Mouse (Mus musculus) heart, embryonic 14.5 days (tissue): ENCODE measurements at regions not wholly inside any gene's neighbourhood (a gene's known extent, or its start where the extent isn't known, plus 50 kb on each side); places are given as distances from the start of the nearest gene placed in this dataset.

ENCODE experiments used
- ATAC-seq: fragments of 200-750 bp; cut with Nextera tagmentation; 2 replicates; pipeline ENCODE4 v1.8.0; 2017; ENCODE audit warnings: low read depth, moderate TSS enrichment; ENCODE audit not compliant: insufficient number of reproducible peaks, insufficient read depth, low FRiP score
- H3K27ac ChIP-seq, 2 experiments: fragments of 200-500 bp in 1 of 2; fragments of 300-500 bp in 1 of 2; sonication (generic) in 1 of 2; replicated peaks in 1 of 2; 2 replicates each; pipeline ENCODE4 v1.5.1; 2012 to 2014; ENCODE audit warnings: low read depth in 2 of 2, low read length in 2 of 2, control low read depth in 1 of 2, mild to moderate bottlenecking in 1 of 2, mixed read lengths in 1 of 2; ENCODE audit not compliant: control insufficient read depth in 1 of 2, insufficient read depth in 1 of 2
- H3K27me3 ChIP-seq: fragments of 300-500 bp; sonication (generic); 2 replicates; pipeline ENCODE4 v1.6.1; 2014; ENCODE audit warnings: mild to moderate bottlenecking, low read length, control low read depth; ENCODE audit not compliant: control insufficient read depth, insufficient read depth
- H3K36me3 ChIP-seq: fragments of 300-500 bp; sonication (generic); 2 replicates; pipeline ENCODE4 v1.6.1; 2014; ENCODE audit warnings: mild to moderate bottlenecking, control low read depth, low read length, mixed read lengths; ENCODE audit not compliant: control insufficient read depth, insufficient read depth
- H3K4me1 ChIP-seq, 2 experiments: fragments of 200-500 bp in 1 of 2; fragments of 300-500 bp in 1 of 2; sonication (generic) in 1 of 2; 2 replicates each; pipeline ENCODE4 v1.6.1; 2012 to 2014; ENCODE audit warnings: low read length in 2 of 2, control low read depth in 1 of 2, mixed read lengths in 1 of 2; ENCODE audit not compliant: control insufficient read depth in 2 of 2, insufficient read depth in 2 of 2
- H3K4me2 ChIP-seq: fragments of 300-500 bp; sonication (generic); 2 replicates; pipeline ENCODE4 v1.6.1; 2014; ENCODE audit warnings: mild to moderate bottlenecking, low read length
- H3K4me3 ChIP-seq, 2 experiments: fragments of 200-500 bp in 1 of 2; fragments of 300-500 bp in 1 of 2; sonication (generic) in 1 of 2; 2 replicates each; pipeline ENCODE4 v1.5.1; 2012 to 2014; ENCODE audit warnings: low read length in 2 of 2, mild to moderate bottlenecking in 2 of 2, control low read depth in 1 of 2, low read depth in 1 of 2, moderate library complexity in 1 of 2; ENCODE audit not compliant: control insufficient read depth in 1 of 2, insufficient read depth in 1 of 2
- H3K9ac ChIP-seq: fragments of 300-500 bp; sonication (generic); 2 replicates; pipeline ENCODE4 v1.6.1; 2014; ENCODE audit warnings: mild to moderate bottlenecking, low read length
- H3K9me3 ChIP-seq: fragments of 300-500 bp; sonication (generic); 2 replicates; pipeline ENCODE4 v1.6.1; 2016; ENCODE audit warnings: low read length, control low read depth; ENCODE audit not compliant: control insufficient read depth
- WGBS: fragments of 180-500 bp; shearing (Covaris S2); extraction: QIAGEN DNeasy Blood & Tissue Kit; methylation state at CpG from one replicate; pipeline ENCODE4 v1.1.7; 2014; 5-methylcytosine and 5-hydroxymethylcytosine counted together

DNA sequence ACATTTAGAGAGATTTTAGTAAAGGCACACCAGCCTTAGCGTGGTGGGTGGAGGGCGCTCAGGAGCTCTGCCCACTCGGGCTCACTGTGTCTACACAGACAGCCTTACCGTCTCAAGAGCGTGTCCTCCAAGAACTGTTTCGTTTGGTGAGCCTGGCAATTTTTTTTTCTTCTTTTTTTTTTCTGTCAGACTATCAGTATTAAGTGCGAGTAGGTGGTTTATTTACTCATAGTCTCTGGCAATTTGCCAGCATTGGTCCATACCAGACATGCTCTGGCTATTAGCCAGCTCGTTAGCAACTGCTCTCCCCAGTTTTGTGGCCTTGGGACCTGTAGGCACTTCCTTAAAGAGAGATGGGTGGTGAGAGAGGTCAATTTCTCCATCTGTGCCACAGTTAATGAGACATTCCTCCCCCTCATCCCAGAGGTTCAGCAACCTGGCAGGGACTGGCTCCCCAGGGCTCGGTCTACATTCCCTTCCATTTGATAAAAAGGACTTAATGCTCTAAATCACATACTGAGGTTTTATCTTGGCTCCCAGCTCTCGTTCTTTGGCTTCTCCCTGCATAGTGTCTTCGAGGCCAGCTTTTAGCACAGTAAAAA lies 192.9 kb upstream of the Hs6st1 start:
- Histone ChIP-seq H3K9ac (0 out of 2 replicates have a peak overlapping the region, but pooled peaks have one; percentile 16), H3K9me3 (no peaks in the 10 kb centered on the region), H3K4me1 (peaks cover 24 to 28% of the 10 kb centered on the region in 2 experiments), H3K4me2 (no peak overlapping the region), H3K27ac (peak overlapping the region in 1 of 2 experiments; percentile 35; a peak in 2 of 4 replicates), H3K4me3 (no peak overlapping the region), H3K36me3 (no peaks in the 10 kb centered on the region), H3K27me3 (no peaks in the 10 kb centered on the region)
- no peak for ATAC-seq
- 50% methylated on average over 11 of the region's 11 CpGs for WGBS

DNA sequence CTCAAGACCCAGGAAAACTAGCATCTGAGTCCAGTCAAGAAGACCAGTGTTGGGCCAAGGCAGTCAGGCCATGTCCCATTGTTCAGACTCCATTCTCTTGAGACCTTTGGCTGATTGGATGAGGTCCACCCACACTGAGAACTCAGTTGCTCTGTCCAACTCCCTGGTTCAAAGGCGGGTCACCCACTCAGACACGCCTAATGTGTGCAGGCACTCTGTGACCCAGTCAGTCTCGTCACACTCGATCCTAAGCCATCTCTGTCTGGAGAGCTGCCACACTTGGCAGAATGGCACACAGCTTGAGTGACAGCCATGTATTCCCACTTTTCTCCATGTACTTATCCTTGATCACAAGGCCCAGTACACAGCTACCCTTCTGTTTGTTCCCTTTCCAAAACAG lies 189.8 kb upstream of the Hs6st1 start:
- Histone ChIP-seq H3K9ac (no peak overlapping the region), H3K9me3 (no peaks in the 10 kb centered on the region), H3K36me3 (no peaks in the 10 kb centered on the region), H3K4me2 (no peak overlapping the region), H3K4me3 (no peak overlapping the region), H3K27ac (no peak overlapping the region), H3K27me3 (no peaks in the 10 kb centered on the region), H3K4me1 (peaks cover 24 to 29% of the 10 kb centered on the region in 2 experiments)
- 88% methylated on average over 4 of the region's 4 CpGs for WGBS
- no peak for ATAC-seq

DNA sequence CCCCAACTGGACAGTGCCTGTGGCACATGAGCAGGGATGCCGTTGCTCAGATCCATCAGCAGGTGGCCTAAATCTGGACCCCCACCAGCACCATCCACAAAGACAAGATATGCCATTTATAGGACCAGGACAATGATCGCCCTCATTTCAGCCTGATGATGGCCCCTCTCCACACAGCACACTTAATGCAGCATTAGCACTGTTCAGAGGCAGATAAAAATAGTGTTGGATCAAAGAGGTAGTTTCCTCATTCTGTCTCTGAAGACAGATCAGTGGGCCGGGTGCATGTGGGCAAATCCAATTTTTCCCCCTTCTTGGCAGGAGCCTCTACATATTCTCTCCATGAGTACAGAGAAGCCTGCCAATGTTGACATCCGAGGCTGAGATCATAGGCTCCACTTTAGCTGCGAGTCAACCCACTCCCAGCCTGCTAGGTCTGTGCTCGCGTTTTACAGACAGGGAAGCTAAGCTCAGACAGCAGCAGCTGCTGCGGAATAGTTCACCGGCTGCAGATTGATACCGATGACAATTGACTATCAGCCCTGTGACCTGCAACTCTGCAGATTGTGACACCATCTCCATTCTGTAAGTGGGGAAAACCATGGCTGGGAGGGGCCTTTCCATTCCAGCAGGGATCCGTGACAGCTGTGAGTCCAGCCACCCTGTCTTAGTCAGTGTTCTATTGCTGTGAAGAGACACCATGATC lies 188.7 kb upstream of the Hs6st1 start:
- peaks cover 24 to 29% of the 10 kb centered on the region in 2 experiments for H3K4me1 ChIP-seq
- H3K27ac ChIP-seq, result peak overlapping the region; percentile 74 to 79
- H3K27me3 ChIP-seq, result no peaks in the 10 kb centered on the region
- ATAC-seq, result peak; percentile 70
- peak overlapping the region; percentile 56 for H3K4me2 ChIP-seq
- no peak overlapping the region for H3K9ac ChIP-seq
- H3K36me3 ChIP-seq, result no peaks in the 10 kb centered on the region
- H3K4me3 ChIP-seq, result 0 out of 4 replicates have a peak overlapping the region, but pooled peaks have one; percentile 6 to 14
- H3K9me3 ChIP-seq, result no peaks in the 10 kb centered on the region
- 19% methylated on average over 11 of the region's 11 CpGs for WGBS

DNA sequence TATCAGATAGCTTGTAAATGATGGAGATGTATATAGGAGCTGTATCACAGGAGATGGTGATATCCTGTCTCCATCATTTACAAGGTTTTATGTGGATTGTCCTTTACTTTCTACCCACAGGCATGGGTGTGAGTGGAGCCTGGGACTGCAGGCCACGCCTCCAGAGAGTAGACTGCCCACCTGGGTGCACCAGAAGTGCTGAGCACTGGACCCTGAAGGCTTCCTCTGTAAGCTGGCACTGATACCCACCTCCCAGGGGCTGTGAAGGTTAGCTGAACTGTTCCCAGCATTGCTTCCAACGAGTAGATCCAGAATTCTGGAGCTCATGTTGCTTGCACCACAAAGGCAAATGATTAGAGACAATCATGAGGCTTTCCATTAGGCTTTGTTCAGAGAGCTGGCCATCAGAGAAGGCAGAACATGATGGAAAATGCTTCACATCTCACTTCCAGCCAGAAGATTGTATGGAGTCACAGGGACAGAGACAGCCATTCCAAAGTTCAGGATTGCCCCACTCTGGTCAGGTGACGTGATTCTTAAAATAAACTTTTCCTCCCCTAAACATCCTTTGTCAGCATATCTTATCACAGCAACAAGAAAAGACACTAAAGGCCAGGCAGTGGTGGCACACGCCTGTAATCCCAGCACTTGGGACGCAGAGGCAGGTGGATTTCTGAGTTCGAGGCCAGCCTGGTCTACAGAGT lies 187.5 kb upstream of the Hs6st1 start:
- ATAC-seq, result no peak
- WGBS, result 69% methylated on average over 6 of the region's 6 CpGs

DNA sequence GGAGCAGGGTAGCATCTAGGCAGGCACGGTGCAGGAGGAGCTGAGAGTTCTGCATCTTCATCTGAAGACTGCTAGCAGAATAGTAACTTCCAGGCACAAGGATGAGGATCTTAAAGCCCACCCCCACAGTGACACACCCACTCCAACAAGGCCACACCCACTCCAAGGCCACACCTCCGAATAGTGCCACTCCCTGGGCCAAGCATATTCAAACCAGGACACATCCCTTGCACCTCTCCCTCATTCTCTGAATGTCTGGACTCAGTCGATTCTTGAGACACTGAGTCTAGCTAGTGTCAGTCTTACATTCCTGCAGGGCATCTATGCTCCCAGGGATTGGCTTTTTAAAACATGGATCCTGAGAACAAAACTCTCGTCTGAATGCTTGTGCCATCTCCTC lies 186.7 kb upstream of the Hs6st1 start:
- Histone ChIP-seq H3K9me3 (no peaks in the 10 kb centered on the region), H3K4me3 (no peak overlapping the region), H3K4me1 (peaks cover 13 to 19% of the 10 kb centered on the region in 2 experiments), H3K27me3 (no peaks in the 10 kb centered on the region), H3K4me2 (no peak overlapping the region), H3K36me3 (no peaks in the 10 kb centered on the region), H3K9ac (no peak overlapping the region), H3K27ac (no peak overlapping the region)
- no peak for ATAC-seq
- 81% methylated on average over 4 of the region's 4 CpGs for WGBS

More for the DNA sequence above, 187.5 kb upstream of the Hs6st1 start:
- no peak overlapping the region for H3K4me3 ChIP-seq
- H3K27ac ChIP-seq, result no peak overlapping the region
- H3K9ac ChIP-seq, result no peak overlapping the region
- no peaks in the 10 kb centered on the region for H3K36me3 ChIP-seq
- peaks cover 14 to 21% of the 10 kb centered on the region in 2 experiments for H3K4me1 ChIP-seq
- H3K27me3 ChIP-seq, result no peaks in the 10 kb centered on the region
- no peaks in the 10 kb centered on the region for H3K9me3 ChIP-seq
- H3K4me2 ChIP-seq, result no peak overlapping the region

DNA sequence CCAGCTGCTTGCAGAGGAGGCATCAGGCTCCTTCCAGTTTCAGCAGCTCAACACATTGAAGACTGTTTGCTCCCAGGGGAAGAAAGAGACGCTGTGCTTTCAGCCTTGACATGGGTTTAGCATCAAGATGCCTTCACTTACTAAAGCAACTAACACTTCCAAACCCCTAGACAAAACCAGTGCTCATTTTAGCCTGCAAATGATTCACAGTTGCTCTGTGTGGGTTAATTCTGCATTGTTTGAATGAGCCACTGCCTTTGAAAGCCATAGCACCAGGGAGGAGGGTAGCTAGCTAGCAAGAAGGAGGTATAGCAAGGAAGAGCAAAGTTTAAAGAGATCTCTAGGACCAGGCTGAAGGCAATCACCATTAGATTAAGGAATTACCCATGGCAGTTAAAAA lies 186.1 kb upstream of the Hs6st1 start:
- Histone ChIP-seq H3K27me3 (no peaks in the 10 kb centered on the region), H3K36me3 (no peaks in the 10 kb centered on the region), H3K9me3 (no peaks in the 10 kb centered on the region), H3K27ac (no peak overlapping the region), H3K4me1 (peaks cover 13 to 19% of the 10 kb centered on the region in 2 experiments), H3K4me3 (no peak overlapping the region), H3K9ac (no peak overlapping the region), H3K4me2 (no peak overlapping the region)
- WGBS, result 67% methylated on average over 1 of the region's 1 CpGs
- ATAC-seq, result no peak

DNA sequence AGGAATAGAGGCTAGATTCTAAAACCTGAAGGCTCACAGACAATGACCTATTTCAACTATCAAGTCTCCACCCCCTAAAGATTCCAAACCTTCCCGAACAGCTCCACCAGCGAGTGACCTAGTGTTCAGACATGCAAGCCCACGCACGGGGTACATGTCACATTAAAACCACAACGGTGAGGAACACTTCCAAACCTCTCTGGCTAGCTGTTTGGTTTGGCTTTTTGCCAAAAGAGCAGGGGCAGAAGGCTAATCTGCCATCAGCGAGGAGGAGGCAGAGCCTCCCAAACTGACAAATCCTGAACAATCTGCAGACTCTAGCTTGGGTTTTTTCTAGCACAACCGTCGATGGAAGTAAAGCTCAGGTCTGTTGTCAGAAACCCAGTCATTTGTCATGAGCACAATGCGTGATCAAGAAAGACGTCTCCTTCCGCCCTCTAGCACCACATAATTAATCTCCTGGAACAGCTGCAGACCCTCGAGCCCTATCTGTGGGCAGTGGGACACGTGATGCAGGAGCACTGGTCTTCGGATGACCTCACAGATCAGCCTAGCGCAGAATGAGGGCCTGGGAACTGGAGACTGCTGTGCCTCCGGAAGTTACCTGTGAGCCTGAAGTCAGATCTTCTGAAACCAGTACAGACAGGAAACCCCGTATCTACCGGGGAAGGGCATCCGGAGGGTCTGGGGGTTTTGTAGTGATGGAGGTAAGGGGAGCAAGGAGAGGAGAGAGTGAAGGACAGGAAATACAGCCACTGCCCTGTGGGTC lies 178.3 kb upstream of the Hs6st1 start:
- ATAC-seq, result no peak
- Histone ChIP-seq H3K27ac (no peak overlapping the region), H3K4me3 (no peak overlapping the region), H3K4me1 (peaks cover 5 to 9% of the 10 kb centered on the region in 2 experiments; a peak in 2 of 4 replicates), H3K27me3 (no peaks in the 10 kb centered on the region), H3K4me2 (no peak overlapping the region), H3K36me3 (no peaks in the 10 kb centered on the region), H3K9ac (no peak overlapping the region), H3K9me3 (peaks cover 3% of the 10 kb centered on the region)
- 52% methylated on average over 19 of the region's 19 CpGs for WGBS
